Mouse (Mus musculus): ENCODE data around the gene Bet1.
A peak's percentile ranks its signal among the peaks of the same experiment; 100 is the strongest.

Bet1 gene

DNA sequence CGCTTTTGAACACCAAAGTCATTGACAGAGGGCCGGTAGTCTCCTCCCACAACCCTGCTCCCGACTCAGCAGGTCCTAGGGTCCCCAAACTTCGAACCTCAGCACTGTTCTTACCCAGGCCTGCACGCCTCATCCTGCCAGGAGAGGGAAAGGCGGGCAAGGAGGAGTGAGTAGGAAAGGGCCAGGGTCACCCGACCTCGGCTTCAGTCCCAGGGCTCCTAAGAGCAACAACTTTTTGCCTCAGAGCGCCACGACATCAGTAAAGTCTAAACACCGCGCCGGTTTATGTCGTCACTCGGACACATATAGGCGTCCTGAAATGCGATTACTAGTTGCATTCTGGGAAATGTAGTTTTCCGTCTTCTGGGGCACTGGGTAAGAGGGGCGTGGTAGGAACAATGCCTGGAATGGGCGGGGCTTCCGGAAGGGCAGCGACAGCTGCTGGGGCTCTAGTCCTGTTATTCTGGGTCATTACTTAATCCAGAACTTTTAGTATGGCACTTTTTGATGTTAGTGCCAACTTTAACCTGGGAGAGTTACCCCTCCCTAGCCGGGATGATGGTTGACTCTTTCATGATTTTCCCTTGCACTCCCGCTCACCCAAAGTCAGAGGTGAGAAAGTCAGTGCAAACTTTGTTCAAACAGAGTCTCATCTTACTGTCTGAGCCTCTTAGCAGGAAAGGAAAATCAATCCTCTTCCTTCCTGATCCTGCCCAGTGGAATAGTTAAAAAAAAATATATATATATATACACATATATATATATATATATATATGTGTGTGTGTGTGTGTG lies at the start of gene Bet1:
Gene Bet1 (minus strand): TSS at position 310 of the 792 bp plus-strand sequence.
- peak; percentile 98 for DNase-seq

DNA sequence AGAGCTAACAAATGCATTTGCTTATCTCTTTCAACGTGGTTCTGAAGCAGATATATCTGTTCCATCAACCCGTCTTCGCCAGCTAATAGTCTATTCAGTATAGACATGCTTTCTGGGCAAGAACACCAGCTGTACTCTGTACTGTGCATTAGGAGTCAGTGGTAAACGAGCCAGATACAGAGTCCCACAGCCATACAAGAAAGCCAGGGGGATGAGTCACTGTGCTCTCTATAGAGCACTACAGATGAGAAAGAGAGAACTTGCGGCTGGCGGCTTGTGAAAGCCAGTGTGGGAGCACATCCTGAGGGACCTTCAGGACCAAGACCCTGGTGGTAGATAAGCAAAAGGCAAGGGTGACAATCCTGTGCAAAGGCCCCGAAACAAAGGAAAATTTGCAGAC lies 45.5 kb upstream of the Bet1 start:
- no peak for DNase-seq

DNA sequence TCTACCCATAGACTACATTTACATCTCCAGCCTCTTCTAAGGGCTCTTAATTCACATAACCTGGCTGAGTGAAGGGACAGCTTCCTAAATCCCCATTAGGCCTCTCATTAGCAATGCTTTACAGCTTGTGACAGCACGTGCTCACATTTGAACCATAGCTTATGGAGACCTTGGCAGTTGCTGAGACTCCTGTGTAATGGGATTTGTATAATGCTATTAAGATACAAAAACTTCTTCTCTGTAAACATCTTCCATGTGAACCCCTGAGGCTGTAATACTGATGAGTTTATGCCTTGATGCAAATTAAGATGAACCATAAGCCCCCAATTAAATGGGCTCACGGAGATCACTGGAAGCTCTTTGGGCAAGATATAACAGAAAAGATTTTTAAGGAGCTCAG lies 44.4 kb upstream of the Bet1 start:
- no peak for DNase-seq

DNA sequence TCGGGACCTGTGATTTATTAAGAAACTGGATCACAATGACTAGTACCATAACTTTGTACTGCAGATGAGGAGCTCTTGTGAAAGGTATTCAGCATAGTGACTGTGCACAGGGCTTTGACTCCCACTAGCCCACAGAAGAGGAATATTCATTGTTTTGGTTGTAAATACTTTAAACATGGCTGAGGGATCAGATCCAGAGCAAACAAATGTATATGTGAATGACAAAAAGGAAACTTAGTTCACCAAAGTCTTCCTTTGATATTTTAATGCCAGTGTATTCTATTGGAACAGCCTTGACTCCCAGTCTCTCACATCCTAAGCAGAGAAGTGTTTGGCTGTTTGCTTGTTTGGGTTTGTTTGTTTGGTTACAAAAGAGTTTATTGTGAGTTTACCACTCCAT lies 31.8 kb upstream of the Bet1 start:
- DNase-seq = no peak

DNA sequence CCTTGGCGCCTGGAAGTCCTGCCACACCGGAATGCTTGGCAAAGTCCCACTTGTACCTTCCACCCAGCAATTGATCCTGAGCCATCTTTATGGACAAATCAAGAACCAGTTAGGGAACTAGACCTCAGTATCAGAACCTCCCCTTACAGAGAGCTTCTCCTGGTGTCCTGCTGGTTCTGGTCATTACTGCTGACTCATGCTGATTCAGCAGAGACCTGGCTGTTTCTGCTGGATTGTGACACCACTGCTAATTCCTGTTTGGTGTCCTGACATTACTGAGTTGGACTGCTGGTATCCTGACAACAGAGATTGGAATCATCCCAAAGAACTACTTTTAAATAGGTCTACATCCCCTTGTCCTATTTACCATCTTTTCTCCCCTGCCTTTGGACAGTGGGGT lies 3.7 kb upstream of the Bet1 start:
- DNase-seq = no peak

DNA sequence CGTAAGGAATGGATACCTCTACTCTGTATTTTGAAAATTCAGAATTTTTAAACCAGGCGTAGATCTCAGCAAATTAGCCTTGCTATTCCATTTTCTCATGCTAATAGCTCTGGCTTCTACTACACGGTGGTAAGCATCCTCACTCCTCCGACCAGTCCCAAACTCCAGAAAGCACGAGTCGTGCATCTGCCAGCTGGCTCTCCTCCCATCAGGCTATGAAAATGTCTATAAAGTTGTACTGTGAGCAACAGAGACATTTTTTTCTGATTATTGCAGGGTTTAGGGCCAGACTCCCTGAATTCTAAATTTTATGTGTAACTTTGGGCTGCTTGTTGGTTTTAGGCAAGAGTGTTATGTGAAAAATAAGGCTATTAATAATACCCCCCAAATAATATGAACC lies 14.5 kb downstream of the Bet1 start:
- DNase-seq = no peak

DNA sequence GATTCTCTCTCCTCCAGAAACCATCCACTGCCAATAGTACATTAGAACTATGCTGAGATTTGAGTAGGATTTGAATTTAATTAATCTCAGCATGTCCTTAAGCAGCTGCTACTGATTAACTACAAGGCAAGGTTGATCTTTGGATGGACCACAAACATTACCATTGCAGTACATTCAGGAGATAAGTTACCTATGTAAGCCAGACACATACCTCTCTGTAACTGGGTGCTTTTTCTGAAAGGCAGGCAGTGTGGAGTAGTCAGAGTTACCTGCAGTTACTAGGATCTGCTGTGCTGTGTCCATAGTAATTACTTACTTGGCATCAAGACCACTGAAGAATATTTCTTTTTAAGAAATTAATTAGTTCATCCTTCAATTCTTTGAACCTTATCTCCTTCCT lies 17.1 kb downstream of the Bet1 start:
- no peak for DNase-seq

DNA sequence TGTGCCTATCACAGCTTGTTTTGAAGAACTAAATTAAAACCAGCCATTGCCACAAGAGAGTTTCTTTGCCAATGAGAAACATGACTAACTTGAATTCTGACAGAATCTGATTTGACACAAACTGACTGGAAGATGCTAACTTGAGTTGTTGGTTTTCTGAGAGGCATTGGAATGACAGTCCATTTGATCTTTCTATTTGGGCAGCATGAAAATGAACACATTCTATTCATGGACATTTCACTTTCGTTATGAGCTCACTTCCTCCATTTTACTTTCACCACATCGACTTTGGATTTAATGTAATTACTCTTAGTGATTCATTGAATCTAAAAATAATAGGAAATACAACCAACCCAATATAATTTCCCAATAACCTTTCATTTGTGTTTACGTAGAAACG lies 32.4 kb downstream of the Bet1 start:
- DNase-seq = no peak

DNA sequence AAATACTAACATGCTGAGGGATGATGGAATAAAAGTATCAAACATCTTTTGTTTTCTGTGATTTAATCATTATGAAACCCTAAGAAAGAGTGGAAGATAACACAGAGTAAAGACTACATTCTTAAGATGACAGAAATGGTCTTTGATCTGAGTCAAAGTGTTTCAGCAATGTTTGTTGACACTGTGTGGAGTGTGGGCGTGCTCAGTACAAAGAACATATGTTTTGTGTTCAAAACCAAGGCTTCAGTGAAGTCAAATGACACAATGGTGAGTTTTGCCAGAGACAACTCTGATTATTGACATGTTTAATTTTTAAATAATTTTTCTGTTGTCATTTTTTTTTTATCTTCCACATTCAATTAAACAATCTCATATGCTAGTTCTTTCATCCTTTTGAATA lies 33.9 kb downstream of the Bet1 start:
- peak; percentile 26 for DNase-seq

DNA sequence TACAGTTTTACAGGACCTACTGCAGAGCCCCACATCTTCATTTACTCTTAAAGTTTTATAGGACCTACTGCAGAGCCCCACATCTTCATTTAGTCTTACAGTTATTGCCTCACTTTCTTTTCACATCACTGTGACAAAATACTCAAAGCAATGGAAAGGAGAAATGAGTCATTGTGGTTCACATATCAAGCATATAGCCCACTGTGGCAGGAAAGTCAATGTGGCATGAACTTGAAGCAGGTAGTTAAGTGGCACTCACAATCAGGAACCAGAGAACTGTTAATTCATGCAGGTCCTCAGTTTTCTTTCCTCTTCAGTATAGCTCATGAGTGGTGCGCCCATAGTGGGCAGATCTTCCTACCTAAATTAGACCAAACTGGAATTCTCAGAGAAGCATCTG lies 39.6 kb downstream of the Bet1 start:
- DNase-seq = no peak

DNA sequence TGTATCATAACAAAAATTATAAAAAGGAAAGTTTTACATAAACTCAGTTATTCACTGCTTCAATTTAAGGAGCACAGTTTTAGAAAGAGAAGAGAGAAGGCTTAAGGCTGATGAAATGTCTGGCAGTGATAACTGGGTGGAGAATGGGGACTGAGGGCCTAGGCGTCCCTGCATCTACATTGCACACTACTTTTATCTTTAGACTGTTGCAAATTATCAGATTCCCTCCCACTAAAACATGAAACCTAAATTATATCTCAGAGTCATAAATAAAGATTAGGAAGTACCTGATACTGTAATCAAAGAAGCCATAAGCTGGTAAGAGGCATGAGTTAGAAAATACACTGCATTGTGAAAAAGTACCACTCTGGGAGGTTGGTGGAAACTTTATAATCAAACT lies 45.0 kb downstream of the Bet1 start:
- DNase-seq = no peak

DNA sequence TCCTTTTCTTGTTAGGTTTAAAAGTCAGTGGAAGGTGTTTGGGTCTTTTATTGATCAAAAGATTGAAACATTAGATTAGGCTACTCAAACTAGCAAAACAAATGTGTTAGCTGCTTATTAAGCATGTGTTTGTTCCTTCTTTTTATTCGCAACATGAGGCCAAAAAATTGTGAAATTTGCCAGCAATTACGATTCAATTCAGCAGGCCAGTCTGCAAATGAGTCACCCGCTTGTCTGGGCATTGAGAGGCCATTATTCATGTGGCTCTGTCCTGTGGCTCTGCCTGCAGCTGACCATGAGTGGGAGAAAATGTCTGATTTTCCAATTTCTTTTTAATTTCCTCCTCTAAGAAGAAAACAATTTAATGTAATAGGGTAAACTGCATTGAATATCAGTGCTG lies 55.8 kb downstream of the Bet1 start:
- DNase-seq = peak; percentile 1

Measured in lung, postnatal 36 days (tissue).